Mouse (Mus musculus) forebrain, embryonic 11.5 days (tissue): ENCODE data around the gene Atg5. TPM values are rescaled to one million over a fixed set of nuclear protein-coding genes. Genes with fewer than 3 reads are reported as not detected.

Experiments used
- ATAC-seq: fragments of 200-750 bp; cut with Nextera tagmentation; replicated peaks from 2 replicates; pipeline ENCODE4 v1.8.0; 2017; ENCODE audit warnings: moderate TSS enrichment; ENCODE audit not compliant: low FRiP score
- DNase-seq: peaks from one replicate; pipeline ENCODE4 v3.0.0-alpha.2; 2017; ENCODE audit warnings: low spot score
- H3K27ac ChIP-seq: fragments of 300-500 bp; sonication (generic); 2 replicates; pipeline ENCODE4 v1.5.1; 2014; ENCODE audit warnings: low read depth, low read length
- H3K27me3 ChIP-seq: fragments of 300-500 bp; sonication (generic); 2 replicates; pipeline ENCODE4 v1.6.1; 2014; ENCODE audit warnings: mild to moderate bottlenecking, low read length, mixed read lengths; ENCODE audit not compliant: control insufficient read depth, insufficient read depth
- H3K36me3 ChIP-seq: fragments of 300-500 bp; sonication (generic); 2 replicates; pipeline ENCODE4 v1.6.1; 2014; ENCODE audit warnings: mild to moderate bottlenecking, low read length, moderate library complexity, mixed read lengths; ENCODE audit not compliant: control insufficient read depth, insufficient read depth
- H3K4me1 ChIP-seq: fragments of 300-500 bp; sonication (generic); replicated peaks from 2 replicates; pipeline ENCODE4 v1.6.1; 2014; ENCODE audit warnings: low read length, mixed read lengths; ENCODE audit not compliant: control insufficient read depth, insufficient read depth
- H3K4me2 ChIP-seq: fragments of 300-500 bp; sonication (generic); 2 replicates; pipeline ENCODE4 v1.6.1; 2014; ENCODE audit warnings: low read depth, mild to moderate bottlenecking, low read length, moderate library complexity, mixed read lengths; ENCODE audit not compliant: severe bottlenecking
- H3K4me3 ChIP-seq: fragments of 300-500 bp; sonication (generic); 2 replicates; pipeline ENCODE4 v1.5.1; 2014; ENCODE audit warnings: low read depth, low read length
- H3K9ac ChIP-seq: fragments of 300-500 bp; sonication (generic); 2 replicates; pipeline ENCODE4 v1.6.1; 2014; ENCODE audit warnings: low read length
- H3K9me3 ChIP-seq: fragments of 300-500 bp; sonication (generic); 2 replicates; pipeline ENCODE4 v1.6.1; 2016; ENCODE audit warnings: low read length, mixed read lengths; ENCODE audit not compliant: control insufficient read depth
- WGBS: fragments of 180-500 bp; shearing (Covaris S2); extraction: QIAGEN DNeasy Blood & Tissue Kit; methylation state at CpG from one replicate; pipeline ENCODE4 v1.1.7; 2014; 5-methylcytosine and 5-hydroxymethylcytosine counted together
- polyA plus RNA-seq: library from polyadenylated mRNA; unstranded; fragments of >200 nt; fragmentation: Nextera tagmentation; extraction: Ambion mirVana; gene quantifications from 2 replicates; pipeline ENCODE4 v1.2.1, GENCODE M21; 2014

The Atg5 gene
- polyA plus RNA-seq, 1 experiment from 2014 or later = 54.9 TPM

DNA sequence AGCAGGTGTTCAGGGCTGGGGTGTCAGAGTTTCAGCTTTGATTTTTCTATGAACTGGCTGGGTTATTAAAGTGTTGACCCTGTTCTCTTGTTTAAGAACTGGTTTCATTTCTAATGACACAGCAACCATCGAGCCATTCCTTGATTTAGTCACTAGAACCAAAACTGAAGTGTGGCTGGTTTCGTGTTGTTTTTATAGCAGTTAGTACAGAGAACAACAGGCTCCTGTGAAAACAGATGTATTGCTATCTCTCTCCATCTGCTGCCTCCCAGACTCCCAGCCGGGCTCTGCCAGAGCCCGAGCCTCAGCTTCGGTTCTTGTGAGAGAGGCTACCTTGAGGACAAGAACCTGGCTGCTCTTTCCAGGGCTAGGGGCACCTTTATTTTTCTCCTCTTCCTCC lies 109.7 kb downstream of the Atg5 start:
- H3K27ac ChIP-seq = no peak overlapping the region
- 0 out of 2 replicates have a peak, but pooled peaks cover 1% of the 10 kb centered on the region for H3K4me1 ChIP-seq
- 83% methylated on average over 5 of the region's 5 CpGs for WGBS
- DNase-seq = no peak
- H3K9ac ChIP-seq = no peak overlapping the region
- no peak for ATAC-seq
- H3K36me3 ChIP-seq = no peaks in the 10 kb centered on the region
- H3K9me3 ChIP-seq = no peaks in the 10 kb centered on the region
- no peaks in the 10 kb centered on the region for H3K27me3 ChIP-seq
- H3K4me2 ChIP-seq = no peak overlapping the region
- H3K4me3 ChIP-seq = no peak overlapping the region

DNA sequence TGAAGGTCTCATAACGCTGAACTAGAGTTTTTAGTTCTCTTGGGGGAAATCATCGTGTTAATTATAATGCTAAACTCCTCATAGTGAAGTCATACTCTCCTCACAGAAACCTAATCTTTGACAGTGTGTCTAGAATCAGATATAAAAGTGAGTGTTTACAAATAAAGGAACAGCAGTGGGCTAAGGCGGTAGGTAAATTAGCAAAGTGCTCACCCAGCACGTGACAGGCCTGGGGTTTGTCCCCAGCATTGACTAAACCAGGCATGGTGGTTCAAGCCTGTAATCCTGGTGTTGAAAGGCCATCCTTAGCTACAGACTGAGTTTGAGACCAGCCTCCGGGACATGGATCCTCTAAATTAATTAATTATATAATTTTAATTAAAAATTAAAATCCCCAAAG lies 110.2 kb downstream of the Atg5 start:
- H3K4me2 ChIP-seq = no peak overlapping the region
- no peaks in the 10 kb centered on the region for H3K9me3 ChIP-seq
- no peak overlapping the region for H3K4me3 ChIP-seq
- WGBS = 87% methylated on average over 5 of the region's 5 CpGs
- 0 out of 2 replicates have a peak, but pooled peaks cover 1% of the 10 kb centered on the region for H3K4me1 ChIP-seq
- no peaks in the 10 kb centered on the region for H3K27me3 ChIP-seq
- no peak for ATAC-seq
- H3K9ac ChIP-seq = no peak overlapping the region
- H3K27ac ChIP-seq = no peak overlapping the region
- no peaks in the 10 kb centered on the region for H3K36me3 ChIP-seq
- DNase-seq = no peak

DNA sequence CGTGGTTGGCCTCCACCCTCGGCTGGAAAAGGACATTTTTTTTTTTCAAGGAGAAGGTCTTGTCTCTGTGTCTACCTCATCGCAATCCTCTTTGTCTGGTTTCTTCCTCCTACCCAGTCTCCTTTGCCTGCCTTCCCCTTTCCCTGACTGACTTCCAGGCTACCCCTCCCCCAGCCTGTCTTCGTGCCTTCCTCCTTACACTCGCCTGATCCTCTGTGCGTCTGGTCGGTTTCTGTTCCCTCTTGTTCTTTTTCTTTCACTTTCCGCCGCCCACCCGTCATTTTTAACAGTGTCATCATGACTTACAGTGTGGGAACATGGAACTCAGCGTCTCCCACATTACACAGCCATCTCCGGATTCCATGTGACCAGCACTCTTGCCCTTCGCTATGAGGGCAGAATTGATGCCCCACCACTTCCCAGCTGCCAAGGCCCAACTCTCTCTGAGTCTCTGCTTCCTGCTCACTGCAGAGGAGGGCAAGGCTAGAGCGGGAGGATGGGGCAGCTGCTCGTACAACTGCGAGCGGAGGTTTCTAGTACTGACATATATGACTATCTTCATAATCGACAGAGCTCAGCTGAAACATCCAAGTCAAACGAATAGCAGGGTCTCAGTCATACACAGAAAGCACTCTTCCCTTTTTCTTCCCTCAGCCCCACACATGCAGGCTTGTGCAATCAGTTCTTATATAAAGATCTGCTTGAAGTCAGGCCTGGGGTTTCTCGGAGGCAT lies 112.5 kb downstream of the Atg5 start:
- ATAC-seq (no peak), DNase-seq (no peak)
- Histone ChIP-seq H3K27ac (no peak overlapping the region), H3K4me1 (0 out of 2 replicates have a peak, but pooled peaks cover 1% of the 10 kb centered on the region), H3K36me3 (no peaks in the 10 kb centered on the region), H3K9ac (no peak overlapping the region), H3K4me2 (no peak overlapping the region), H3K4me3 (no peak overlapping the region), H3K27me3 (no peaks in the 10 kb centered on the region), H3K9me3 (no peaks in the 10 kb centered on the region)
- WGBS = 56% methylated on average over 20 of the region's 20 CpGs

DNA sequence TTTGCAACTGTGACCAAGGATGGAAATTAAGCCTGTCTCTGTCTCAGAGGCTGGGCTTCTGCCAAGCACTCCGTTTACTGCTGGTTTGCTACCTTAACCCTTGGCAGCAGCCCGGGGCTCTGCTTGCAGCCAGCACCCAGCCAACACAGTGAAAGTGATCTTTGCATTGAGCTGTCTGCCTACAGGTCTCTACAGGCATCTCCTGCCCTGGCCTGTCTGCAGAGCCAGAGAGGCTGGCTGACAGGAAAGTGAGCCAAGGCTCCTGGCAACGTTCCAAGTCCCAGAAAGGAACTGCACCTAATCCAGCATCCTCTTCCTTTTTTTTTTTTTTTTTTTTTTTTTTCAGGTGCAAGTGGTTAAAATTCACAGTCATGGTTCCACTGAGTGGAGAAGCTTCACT lies 113.2 kb downstream of the Atg5 start:
- H3K4me3 ChIP-seq = no peak overlapping the region
- DNase-seq = no peak
- H3K4me2 ChIP-seq = no peak overlapping the region
- no peak for ATAC-seq
- no peak overlapping the region for H3K27ac ChIP-seq
- H3K27me3 ChIP-seq = no peaks in the 10 kb centered on the region
- H3K4me1 ChIP-seq = 0 out of 2 replicates have a peak, but pooled peaks cover 1% of the 10 kb centered on the region
- H3K9ac ChIP-seq = no peak overlapping the region
- no peaks in the 10 kb centered on the region for H3K9me3 ChIP-seq
- no peaks in the 10 kb centered on the region for H3K36me3 ChIP-seq
- 43% methylated on average over 3 of the region's 3 CpGs for WGBS

DNA sequence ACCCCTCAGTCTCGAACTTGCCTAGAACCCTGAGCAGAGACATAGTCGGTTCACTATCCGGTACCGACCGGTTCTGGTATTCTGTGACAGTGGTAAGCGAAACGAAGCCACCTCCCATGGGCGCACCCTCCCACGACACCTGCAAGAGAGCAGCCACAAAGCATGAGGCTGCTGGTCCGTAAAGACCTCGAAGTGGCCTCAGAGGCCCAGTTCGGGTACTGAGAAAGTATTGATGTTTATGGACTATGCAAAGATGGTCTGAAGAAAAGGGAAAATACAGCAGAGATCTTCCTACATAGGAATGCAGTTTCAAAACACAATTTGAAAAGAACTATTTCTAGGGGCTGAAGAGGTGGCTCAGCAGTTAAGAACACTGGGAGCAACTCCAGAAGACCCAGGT lies 113.8 kb downstream of the Atg5 start:
- 85% methylated on average over 12 of the region's 12 CpGs for WGBS
- Histone ChIP-seq H3K27ac (no peak overlapping the region), H3K4me3 (no peak overlapping the region), H3K4me1 (0 out of 2 replicates have a peak, but pooled peaks cover 1% of the 10 kb centered on the region), H3K9me3 (no peaks in the 10 kb centered on the region), H3K9ac (no peak overlapping the region), H3K4me2 (no peak overlapping the region), H3K27me3 (no peaks in the 10 kb centered on the region), H3K36me3 (no peaks in the 10 kb centered on the region)
- no peak for DNase-seq
- no peak for ATAC-seq

DNA sequence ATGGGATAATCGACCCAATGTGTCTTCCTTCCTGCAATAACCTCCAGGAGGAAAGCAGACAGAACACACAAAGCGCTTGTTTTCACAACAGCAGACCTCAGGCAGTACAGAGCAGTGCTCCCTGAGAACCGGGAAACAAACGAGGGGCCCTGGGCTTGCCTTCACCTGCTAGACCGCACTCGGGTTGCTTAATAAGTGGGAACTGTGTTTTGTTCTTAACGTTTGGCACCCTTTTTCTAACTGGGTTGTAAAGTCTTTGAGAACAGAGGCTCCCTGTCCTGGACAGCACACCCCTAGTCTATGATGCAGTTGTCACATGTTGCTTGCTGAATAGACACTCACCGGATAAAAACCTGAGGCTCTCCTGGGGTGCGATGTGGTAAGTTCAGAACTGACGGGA lies 115.1 kb downstream of the Atg5 start:
- no peak for DNase-seq
- Histone ChIP-seq H3K4me2 (no peak overlapping the region), H3K27ac (no peak overlapping the region), H3K9ac (no peak overlapping the region), H3K9me3 (no peaks in the 10 kb centered on the region), H3K27me3 (no peaks in the 10 kb centered on the region), H3K4me3 (no peak overlapping the region), H3K4me1 (0 out of 2 replicates have a peak, but pooled peaks cover 1% of the 10 kb centered on the region), H3K36me3 (no peaks in the 10 kb centered on the region)
- ATAC-seq = no peak
- WGBS = 76% methylated on average over 10 of the region's 10 CpGs

DNA sequence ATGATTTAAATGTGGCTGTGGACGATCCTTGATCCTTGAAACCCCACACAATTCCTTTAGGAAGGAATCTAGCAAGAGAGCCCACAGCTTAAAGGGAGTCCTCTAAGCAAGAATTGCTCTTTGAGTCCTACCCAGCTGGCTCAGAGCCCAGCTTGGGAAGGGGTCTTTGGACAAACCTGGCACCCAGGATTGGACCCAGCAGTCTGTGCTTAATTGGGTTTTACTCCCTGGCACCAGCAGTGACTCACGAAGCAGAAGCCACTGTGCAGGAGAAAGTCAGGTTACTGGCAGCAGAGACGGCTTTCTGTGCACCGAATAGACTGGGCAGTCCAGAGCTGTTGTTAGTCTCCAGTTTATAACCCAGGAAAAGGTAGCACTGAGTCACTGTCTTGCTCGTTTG lies 117.1 kb downstream of the Atg5 start:
- no peak for DNase-seq
- Histone ChIP-seq H3K4me3 (no peak overlapping the region), H3K9ac (no peak overlapping the region), H3K27me3 (no peaks in the 10 kb centered on the region), H3K4me1 (no peaks in the 10 kb centered on the region), H3K27ac (no peak overlapping the region), H3K4me2 (no peak overlapping the region), H3K36me3 (no peaks in the 10 kb centered on the region), H3K9me3 (no peaks in the 10 kb centered on the region)
- ATAC-seq = no peak
- 81% methylated on average over 5 of the region's 5 CpGs for WGBS

DNA sequence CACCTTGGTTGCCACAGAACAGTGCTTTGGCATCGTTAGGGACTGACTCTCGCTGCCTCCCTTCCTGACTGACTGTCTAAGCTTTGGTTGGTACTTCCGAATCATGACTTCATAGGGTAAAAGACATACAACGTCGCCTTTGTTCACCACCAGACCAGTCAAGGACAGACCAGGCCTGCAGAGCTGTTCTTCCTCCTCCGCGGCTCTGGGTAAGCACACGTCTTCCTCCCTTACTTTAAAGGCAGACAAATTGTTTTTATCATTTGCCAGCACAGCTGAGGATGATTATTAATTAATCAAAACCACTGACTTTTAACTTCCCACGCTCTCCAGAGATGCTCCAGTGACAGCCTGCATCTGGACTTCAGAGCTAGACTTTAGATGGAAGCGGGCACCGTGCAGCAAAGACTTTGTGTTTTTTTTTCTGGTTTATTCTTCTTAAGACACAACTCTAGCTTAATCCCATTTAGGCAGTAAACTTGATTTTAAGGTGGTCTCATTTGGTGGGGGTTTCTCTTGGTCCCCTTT lies 120.6 kb downstream of the Atg5 start:
- no peak overlapping the region for H3K9ac ChIP-seq
- H3K27me3 ChIP-seq = no peaks in the 10 kb centered on the region
- no peak overlapping the region for H3K27ac ChIP-seq
- no peaks in the 10 kb centered on the region for H3K9me3 ChIP-seq
- H3K4me3 ChIP-seq = no peak overlapping the region
- no peak for ATAC-seq
- H3K4me1 ChIP-seq = no peaks in the 10 kb centered on the region
- WGBS = 79% methylated on average over 11 of the region's 11 CpGs
- H3K36me3 ChIP-seq = no peaks in the 10 kb centered on the region
- H3K4me2 ChIP-seq = no peak overlapping the region
- no peak for DNase-seq

DNA sequence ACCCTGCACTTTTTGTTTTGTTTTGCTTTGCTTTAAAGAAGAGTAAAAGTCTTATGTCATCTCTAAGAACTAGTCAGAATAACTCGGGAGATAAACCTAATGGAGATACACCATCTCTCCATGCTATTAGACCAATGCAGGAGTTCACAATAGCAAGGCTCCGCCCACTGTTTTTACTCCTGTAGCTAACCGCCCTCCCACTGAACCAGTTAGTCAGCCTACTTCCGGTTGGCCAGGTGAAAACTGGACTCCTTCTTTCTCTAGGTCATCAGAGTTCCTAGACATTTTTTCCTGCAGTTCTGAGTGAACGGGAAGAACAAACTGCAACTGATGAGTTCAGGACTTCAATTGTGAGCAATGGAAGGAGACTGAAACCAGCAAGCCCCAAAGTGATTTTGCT lies 122.1 kb downstream of the Atg5 start:
- no peaks in the 10 kb centered on the region for H3K36me3 ChIP-seq
- DNase-seq (no peak), ATAC-seq (no peak)
- H3K27me3 ChIP-seq = no peaks in the 10 kb centered on the region
- no peak overlapping the region for H3K27ac ChIP-seq
- H3K4me1 ChIP-seq = no peaks in the 10 kb centered on the region
- no peak overlapping the region for H3K9ac ChIP-seq
- H3K4me3 ChIP-seq = no peak overlapping the region
- H3K9me3 ChIP-seq = no peaks in the 10 kb centered on the region
- H3K4me2 ChIP-seq = no peak overlapping the region
- WGBS = 81% methylated on average over 5 of the region's 5 CpGs
